Mouse (Mus musculus) cerebellum, postnatal 4 days (tissue): ENCODE measurements at regions not wholly inside any gene's neighbourhood (a gene's known extent, or its start where the extent isn't known, plus 50 kb on each side); places are given as distances from the start of the nearest gene placed in this dataset.

Experiments used
- DNase-seq, 2 experiments: peaks; one replicate each; pipeline ENCODE4 v3.0.0; 2022; ENCODE audit warnings: low spot score in 2 of 2, mixed read lengths in 1 of 2

DNA sequence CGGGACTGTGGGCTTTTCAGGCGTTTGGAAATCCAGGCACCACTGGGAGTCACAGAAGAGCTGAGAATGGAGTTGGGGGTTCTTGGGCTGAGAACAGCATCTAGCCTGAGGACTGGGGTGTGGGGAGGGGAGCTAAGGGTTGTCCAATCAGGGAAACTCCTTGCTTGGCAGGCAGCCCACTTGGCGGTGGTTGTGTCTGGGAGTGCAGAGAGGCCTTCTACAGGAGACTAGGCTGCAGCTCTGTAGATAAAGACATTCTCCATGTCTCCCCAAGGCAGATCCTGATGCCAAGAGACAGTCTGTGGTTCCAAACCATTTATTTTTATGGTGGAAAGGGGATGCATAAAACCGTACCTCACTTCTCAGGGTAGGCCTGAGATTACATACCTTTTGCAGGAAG lies 774.6 kb downstream of the Brinp1 start:
- DNase-seq = peak in 1 of 2 experiments; percentile 4

- DNase-seq = no peak
Observed at GRCm38 (mm10) chr4:68156499-68156898, 797.7 kb downstream of the Brinp1 start.

- no peak for DNase-seq
Observed at GRCm38 (mm10) chr4:68148483-68149069, 805.6 kb downstream of the Brinp1 start.

GRCm38 (mm10) chr4:68128124-68128523 lies 826.1 kb downstream of the Brinp1 start:
- no peak for DNase-seq

GRCm38 (mm10) chr4:68114502-68114901 lies 839.7 kb downstream of the Brinp1 start:
- no peak for DNase-seq

DNA sequence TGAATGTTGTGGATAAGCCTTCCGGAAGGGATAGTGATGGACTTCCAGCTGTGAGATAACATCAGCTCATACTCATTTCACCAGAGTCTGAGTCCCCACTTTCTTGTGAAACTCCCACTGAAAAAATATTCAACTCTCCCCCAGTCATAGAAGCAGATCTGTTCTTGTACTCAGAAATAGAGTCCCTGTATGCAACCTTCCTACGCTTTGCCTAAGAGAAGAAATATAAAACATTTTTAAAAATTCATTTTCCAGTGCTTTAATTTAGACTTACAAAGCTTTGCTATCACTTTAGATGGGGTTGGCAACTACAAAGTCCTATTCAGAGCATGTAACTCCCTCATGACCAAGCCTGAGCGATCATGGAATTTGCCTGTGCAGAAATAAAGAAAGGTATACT lies 868.9 kb downstream of the Brinp1 start:
- no peak for DNase-seq

DNA sequence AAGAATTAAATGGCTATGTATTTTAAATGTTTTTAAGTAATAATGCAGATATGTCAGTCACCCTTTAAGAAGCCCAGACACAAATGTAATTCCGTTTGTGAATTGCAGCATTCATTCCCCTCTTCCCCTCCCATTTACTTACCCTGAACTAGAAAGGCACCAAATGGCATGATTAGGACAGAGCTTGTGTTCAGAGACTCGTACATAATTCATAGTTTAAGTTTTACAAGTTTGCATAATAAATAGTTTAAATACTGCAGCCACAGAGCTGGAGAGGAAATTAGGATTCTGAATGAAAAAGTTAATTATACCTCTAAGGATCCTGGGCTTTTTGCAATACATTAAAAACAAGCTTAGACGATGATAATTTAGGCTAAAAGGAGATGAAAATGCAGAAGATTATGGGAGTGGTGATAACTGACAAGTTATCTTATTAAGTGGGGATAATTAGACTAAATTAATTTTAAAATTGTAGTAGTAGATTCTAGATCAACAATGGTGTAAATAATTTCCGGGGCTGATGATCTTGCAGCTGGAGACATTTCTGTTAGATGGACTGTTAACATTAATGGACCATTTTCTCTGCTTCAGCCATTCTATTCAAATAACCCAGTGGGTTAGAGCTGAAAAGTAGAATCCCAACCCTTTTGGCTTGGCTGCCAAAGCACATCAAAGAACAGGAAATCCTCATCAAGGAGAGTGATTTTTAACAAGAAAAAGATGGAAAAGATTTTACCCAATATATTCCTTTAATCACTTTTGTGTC lies 897.2 kb downstream of the Brinp1 start:
- DNase-seq = no peak

- peak; percentile 22 to 46 for DNase-seq
Observed at GRCm38 (mm10) chr4:68022891-68023303, 931.3 kb downstream of the Brinp1 start.

GRCm38 (mm10) chr4:68011371-68011770 lies 942.8 kb downstream of the Brinp1 start:
- DNase-seq = no peak

- no peak for DNase-seq
Observed at GRCm38 (mm10) chr4:67994796-67995283, 959.4 kb downstream of the Brinp1 start.

GRCm38 (mm10) chr4:67963456-67963855 lies 990.7 kb downstream of the Brinp1 start:
- DNase-seq = no peak

DNA sequence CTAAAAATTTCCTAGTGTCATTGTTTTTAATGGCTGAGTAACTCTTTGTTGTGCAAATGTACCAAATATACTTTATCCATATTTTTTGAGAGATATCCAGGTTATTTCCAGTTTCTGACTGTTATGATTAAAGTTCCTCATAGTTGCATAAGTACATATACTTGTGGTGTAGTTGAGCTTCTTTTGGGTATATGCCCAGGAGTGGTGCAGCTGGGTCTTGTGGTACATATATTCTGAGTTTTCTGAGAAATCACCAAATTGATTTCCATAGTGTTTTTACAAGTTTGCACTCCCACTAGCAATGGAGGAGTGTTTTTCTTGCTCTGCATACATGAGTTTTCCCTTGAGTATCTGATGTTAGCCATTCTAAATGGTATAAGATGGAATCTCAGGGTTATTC lies 1006.2 kb downstream of the Brinp1 start:
- DNase-seq = no peak

DNA sequence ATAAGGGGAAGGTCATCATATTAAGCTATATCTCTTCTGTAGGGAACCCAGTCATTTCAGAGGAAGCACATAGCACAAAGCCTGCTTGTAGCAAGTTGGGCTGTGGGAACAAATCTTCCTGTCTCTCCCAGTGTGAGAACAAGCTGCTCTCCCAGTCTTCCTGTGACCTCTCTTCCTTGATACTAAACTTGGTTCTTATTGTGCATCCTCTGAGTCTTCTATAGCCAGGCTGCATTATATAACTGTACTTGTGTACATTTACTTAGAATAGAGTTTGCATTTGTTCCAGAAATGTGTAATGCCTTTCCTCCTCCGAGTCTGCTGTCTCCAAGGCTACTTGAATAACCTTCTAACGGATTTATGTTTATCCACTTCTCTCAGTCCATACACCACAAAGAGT lies 1021.7 kb downstream of the Brinp1 start:
- no peak for DNase-seq

DNA sequence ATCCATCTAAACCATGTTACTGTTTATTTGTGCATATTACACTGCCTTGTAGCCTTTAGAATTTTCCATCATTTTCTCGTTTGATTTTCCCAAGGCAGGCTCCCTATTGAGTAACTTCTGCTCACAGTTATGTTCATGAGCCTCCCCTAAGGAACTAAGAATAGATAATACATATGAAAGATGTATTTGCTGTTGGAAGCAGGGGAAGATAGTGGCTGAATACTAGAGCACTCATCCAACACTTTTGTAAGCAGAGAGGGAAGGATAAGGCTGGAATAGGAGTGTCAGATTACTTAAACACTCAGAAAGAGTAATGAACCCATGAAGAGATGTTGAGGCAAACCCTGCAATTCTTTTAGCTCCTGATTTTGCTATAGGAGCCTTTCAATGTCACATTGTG lies 1055.1 kb downstream of the Brinp1 start:
- DNase-seq = no peak

DNA sequence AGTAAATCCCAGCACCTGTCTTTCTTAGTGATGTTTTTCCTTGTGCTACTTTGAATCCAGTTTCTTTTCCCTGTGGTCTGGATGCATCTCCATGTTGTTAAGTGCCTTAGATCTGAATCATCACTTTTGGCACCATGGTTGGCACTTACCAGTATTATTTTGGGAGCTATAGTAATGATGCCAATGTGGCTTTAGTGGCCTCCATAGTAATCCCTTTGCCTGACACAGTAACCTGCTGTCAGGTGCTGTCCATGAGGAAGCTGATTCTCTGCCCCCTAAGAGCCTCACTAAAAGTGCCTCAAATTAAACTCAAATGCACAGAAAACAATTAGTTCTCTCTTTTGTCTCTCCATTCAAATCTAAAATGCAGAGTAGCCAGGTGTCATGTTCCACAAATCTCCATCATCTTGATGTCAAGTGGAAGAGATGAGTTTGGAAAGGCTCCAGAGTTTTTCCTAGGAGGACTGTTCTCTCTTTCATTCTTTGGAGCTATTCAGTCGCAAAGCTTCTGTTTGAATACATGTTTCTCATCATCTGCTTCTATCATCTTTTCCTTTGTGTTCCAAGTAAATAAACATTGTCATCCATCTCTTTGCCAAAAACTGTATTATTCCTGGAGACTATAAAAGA lies 1062.1 kb downstream of the Brinp1 start:
- no peak for DNase-seq

- DNase-seq = no peak
Observed at GRCm38 (mm10) chr4:67887954-67888353, 1060.6 kb downstream of the Tlr4 start.

DNA sequence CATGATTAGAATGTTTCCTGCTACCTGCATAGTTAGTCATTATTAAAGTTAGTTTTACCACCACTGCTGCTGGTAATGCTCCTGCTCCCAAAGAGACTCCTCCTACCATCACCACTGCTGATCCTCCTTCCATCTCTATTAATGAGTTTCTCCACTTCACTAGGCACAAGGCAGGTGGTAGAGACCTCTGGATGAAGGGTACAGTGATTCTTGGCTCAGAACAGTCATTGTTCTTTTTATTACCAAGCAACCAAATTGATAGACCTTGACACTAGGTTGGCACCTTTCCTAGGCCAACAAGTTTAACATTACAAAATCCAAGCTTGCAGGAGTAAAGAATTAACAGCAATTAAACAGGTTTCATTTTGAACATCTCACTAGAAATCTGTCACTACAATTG lies 1057.8 kb downstream of the Tlr4 start:
- peak in 1 of 2 experiments; percentile 1 for DNase-seq

- DNase-seq = no peak
Observed at GRCm38 (mm10) chr4:67862218-67862617, 1034.8 kb downstream of the Tlr4 start.

- no peak for DNase-seq
Observed at GRCm38 (mm10) chr4:67861801-67862200, 1034.4 kb downstream of the Tlr4 start.

- no peak for DNase-seq
Observed at GRCm38 (mm10) chr4:67853001-67853400, 1025.6 kb downstream of the Tlr4 start.

GRCm38 (mm10) chr4:67833397-67833796 lies 1006.0 kb downstream of the Tlr4 start:
- no peak for DNase-seq

- DNase-seq = no peak
Observed at GRCm38 (mm10) chr4:67825484-67825883, 998.1 kb downstream of the Tlr4 start.

DNA sequence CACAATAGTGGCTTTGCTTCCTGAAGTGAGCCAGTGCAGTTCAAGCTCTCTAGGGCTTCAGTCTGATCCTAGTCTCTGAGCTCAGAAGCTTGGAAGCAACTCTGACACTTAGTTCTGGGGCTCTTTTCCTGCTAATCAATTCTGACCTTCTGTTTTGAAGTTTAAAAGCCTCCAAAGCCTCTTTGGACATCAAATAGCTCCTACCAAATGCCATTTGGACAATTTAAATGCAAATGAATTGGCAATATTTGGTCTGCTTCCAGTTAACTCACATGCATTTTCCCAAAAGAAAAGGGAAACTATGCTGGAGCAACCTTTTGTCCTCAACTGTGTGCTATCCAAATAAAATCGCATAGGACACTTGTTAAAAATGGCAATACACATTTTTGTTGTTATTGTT lies 968.7 kb downstream of the Tlr4 start:
- DNase-seq = no peak
